Mouse (Mus musculus): Measurements from ENCODE around the gene Klhl24. TPM values are rescaled to one million over a fixed set of nuclear protein-coding genes. Genes with fewer than 3 reads are reported as not detected.

Gene Klhl24
- total RNA-seq, 1 experiment from 2014 or later: 114 TPM

DNA sequence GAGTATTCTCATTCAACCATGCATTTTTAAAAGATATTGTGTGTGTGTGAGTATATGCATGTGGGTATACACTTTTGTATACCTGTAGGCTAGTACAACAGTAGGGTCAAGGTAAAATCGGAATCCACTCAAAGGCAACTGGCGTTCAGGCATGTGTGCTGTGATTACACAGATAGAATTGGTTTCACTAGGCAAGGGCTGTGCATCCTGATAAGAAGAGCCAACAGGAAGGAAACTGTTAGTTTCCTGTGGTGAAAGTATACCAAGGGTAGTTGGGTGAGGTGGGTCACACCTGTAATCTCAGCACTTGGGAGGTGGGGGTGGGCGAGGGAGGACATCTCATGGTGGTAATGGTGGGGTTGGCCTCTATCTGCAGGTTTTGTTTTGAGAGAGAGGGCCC, 47.2 kb downstream of the Klhl24 start:
- no peak for DNase-seq

DNA sequence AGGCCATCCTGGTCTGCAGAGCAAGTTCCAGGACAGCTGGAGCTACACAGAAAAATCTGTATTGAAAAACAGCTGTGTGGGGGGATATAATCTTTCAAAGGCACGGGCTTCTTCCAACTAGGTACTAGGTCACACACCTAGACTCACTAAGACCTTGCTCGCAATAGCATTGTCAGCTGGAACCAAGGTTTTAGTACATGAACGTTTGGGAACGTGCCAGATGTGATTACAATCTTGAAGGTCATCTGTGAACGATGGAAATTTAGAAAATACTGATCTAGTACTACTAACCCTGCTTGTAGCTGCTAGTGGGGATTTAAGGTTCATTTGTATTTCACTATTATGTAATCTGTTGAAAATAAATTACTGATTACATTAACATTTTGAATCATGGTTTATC, 54.6 kb downstream of the Klhl24 start:
- no peak for DNase-seq

DNA sequence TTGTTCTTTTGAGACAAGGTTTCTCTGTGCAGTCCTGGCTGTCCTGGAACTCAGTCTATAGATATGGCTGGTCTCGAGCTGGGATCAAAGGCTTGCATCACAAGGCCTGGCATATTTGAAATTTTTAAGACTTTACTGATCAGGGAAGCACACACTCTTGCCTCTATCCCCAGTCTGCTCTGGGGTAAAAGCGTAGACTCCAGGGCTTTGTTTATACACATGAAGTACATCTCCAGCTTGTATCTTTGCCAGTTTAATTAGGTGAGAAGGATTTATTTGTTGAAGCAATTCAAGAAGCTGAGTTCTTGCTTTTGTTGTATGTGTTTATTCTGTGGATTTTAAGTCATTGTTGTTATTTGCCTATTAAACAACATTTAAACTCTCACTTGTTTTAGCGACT, 56.4 kb downstream of the Klhl24 start:
- DNase-seq: no peak

DNA sequence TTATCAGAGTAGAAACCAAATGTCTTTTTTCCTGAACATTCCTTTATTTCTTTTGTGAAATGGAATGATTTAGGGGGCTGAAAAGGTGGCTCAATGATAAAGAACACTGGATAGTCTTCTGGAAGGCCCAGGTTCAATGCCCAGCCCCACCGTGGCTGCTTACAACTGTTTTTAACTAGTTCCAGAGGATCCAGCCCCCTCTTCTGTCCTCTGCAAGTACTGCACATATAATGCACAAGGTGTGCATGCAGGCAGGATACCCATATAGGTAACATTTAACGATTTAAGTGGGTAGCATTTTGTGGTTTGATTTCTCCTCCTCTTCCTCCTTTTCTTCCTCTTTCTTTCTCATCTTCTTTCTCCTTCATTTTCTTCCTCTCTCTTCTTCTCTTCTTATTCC, 62.8 kb downstream of the Klhl24 start:
- DNase-seq: no peak

DNA sequence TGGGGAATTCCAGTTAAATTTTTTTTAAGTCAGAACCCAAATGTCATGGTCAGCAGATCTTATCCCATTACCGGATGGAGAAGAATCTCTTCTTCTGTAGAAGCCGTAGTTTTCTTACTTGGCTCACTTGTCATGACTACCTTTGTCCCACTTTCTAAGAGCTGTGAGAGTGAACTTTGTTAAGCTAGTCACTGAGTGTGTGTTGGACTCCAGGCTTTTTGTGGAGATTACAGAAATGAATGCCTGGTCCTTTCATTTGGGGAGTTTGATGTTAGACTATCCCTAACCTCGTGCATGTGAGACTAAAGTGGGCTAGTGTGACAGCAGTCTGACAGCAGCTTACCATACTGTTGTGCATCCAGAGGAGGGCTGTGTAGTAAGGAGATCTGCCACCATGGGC, 71.7 kb downstream of the Klhl24 start:
- DNase-seq: no peak

DNA sequence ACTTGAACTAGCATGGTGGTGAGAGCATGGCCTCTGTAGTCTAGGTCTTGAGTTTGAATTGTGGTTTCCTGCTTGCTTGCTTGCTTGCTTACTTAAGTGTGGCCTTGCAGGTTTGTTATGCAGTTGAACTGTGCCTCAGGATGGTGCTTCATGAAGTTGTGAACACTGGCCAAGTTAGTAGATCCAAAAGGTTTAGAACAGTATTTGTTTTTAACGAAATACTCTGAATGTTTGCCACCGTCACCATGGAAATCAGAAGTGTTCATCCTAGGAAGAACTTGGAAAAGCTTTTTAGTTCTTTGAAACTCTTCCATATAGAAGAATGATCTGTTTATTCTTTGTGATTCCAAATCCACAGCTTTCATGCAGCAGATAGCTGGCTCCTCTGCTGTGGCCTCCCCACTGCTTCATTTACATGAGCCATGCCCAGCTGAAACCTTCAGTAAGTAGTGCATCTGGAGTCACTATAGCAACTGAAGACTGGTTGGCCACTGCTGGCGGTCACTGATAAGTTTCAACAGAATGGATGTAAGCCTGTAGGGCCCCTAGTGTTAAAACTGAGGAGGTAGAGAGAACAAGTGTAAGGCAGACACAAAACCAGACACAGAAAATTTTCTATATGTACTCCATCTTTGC, 72.2 kb downstream of the Klhl24 start:
- no peak for DNase-seq

Other genes starting within 250 kb of the Klhl24 start
- 4.4 and 5.7 TPM in 2 replicates for gene Klhl6, start 114.5 kb upstream of the Klhl24 start, total RNA-seq (2021)
- gene Yeats2, start 43.5 kb downstream of the Klhl24 start, total RNA-seq (2021): 49.5 and 50.4 TPM in 2 replicates
- gene Map6d1, start 143.8 kb downstream of the Klhl24 start, total RNA-seq (2021): 10.7 and 15.1 TPM in 2 replicates
- 87.6 and 125 TPM in 2 replicates for gene Parl, start 204.8 kb downstream of the Klhl24 start, total RNA-seq (2021)
- not detected in 2 replicates for gene Cyp2ab1, start 227.9 kb downstream of the Klhl24 start, total RNA-seq (2021)